8 mouse cellular contexts compared by ENCODE assay signal in genomic region chr5:31697644-31698296, GRCm38 (mm10). TPM values are rescaled to one million over a fixed set of nuclear protein-coding genes. Genes with fewer than 3 reads are reported as not detected.
DNase-seq lines count a peak whose midpoint lies in the region; ATAC-seq and TF ChIP-seq lines count a peak whose summit lies in the region.

Babam2 (plus strand) TSS chr5:31697684.

- under 1% methylated on average over 62 of the region's 71 CpGs for WGBS in hindbrain, postnatal 0 days

- peak within 1 kb of the TSS; percentile 91 for H3K4me2 ChIP-seq in hindbrain, postnatal 0 days (ENCODE audit: low read depth, low read length)

- peak within 1 kb of the TSS; percentile 84 for H3K4me3 ChIP-seq in gastrocnemius, adult 2 months
- peak within 1 kb of the TSS; percentile 76 for H3K4me3 ChIP-seq in hindbrain, postnatal 0 days (ENCODE audit: low read length)
- H3K4me3 ChIP-seq in left cerebral cortex, adult 2 months = peak within 1 kb of the TSS; percentile 94

- peak; percentile 74 for DNase-seq in WW6 (ENCODE audit: low read depth, low spot score)
- DNase-seq in cerebellum, postnatal 4 days (ENCODE audit: low spot score in 2 of 2) = peak; percentile 80 to 92
- peak; percentile 96 for DNase-seq in gastrocnemius, adult 2 months
- DNase-seq in hindbrain, postnatal 0 days (ENCODE audit: low spot score) = peak; percentile 95
- peak; percentile 91 for DNase-seq in left cerebral cortex, adult 2 months (ENCODE audit: extremely low spot score in 1 of 2, low spot score in 2 of 2)
- DNase-seq in right cerebral cortex, adult 2 months (ENCODE audit: low spot score in 2 of 2) = peak; percentile 84 to 90
- DNase-seq in urinary bladder, postnatal 14 days (ENCODE audit: low spot score) = peak; percentile 92

- intact Hi-C loops in gastrocnemius, adult 2 months (cut with DNase I) = loop anchor here (2.0 to 5.0 kb wide), 2 partner anchors 441 to 500 kb away; no protein-coding TSS in a partner anchor
- intact Hi-C loops in left cerebral cortex, adult 2 months (cut with DNase I) = loop anchor here (1.0 to 5.0 kb wide), 5 partner anchors 100 to 438 kb away; partner anchors contain the start of genes Fosl2 and Mrpl33

- no peaks in the 10 kb centered on the region; the same call in 1 of the 2 replicates for H3K36me3 ChIP-seq in hindbrain, postnatal 0 days (ENCODE audit: insufficient read depth, low read length)

- H3K27ac ChIP-seq in gastrocnemius, adult 2 months = peak within 1 kb of the TSS; percentile 98
- peak within 1 kb of the TSS; percentile 94 for H3K27ac ChIP-seq in hindbrain, postnatal 0 days
- peak within 1 kb of the TSS; percentile 98 for H3K27ac ChIP-seq in left cerebral cortex, adult 2 months

- no peaks in the 10 kb centered on the region for H3K9me3 ChIP-seq in hindbrain, postnatal 0 days (ENCODE audit: low read length)

- no peaks in the 10 kb centered on the region for H3K27me3 ChIP-seq in hindbrain, postnatal 0 days (ENCODE audit: insufficient read depth, low read length)

- ATAC-seq in hindbrain, postnatal 0 days = peak; percentile 97
- ATAC-seq in megakaryocyte, adult 5-6 weeks (ENCODE audit: poor library complexity, severe bottlenecking) = peak; percentile 74

- no peak for TF ChIP-seq CTCF in gastrocnemius, adult 2 months (IDR thresholded peaks at IDR 0.05)
- no peak for TF ChIP-seq CTCF in hindbrain, postnatal 0 days (IDR thresholded peaks at IDR 0.05; ENCODE audit: low read depth)
- no peak for TF ChIP-seq CTCF in left cerebral cortex, adult 2 months (IDR thresholded peaks at IDR 0.05)

- H3K9ac ChIP-seq in hindbrain, postnatal 0 days (replicated peaks; ENCODE audit: low read length) = peak within 1 kb of the TSS; percentile 72

- H3K4me1 ChIP-seq in hindbrain, postnatal 0 days (ENCODE audit: insufficient read depth, low read length) = no peaks in the 10 kb centered on the region

RNA-seq across cellular contexts. Expression of gene Babam2, which starts in this region (rescaled TPM):
- total RNA-seq in gastrocnemius, adult 2 months (2021) = 10 to 100 TPM; 30.2 TPM
- total RNA-seq in hindbrain, postnatal 0 days (2014; rRNA removed) = 31.2 and 31.5 TPM in 2 replicates
- 62.5 and 66.2 TPM in 2 replicates for polyA plus RNA-seq in hindbrain, postnatal 0 days (2015; fragmentation: Nextera tagmentation; extraction: Ambion mirVana)
- total RNA-seq in left cerebral cortex, adult 2 months (2021) = 10 to 100 TPM; 39.5 to 45.2 TPM
- 106 and 112 TPM in 2 replicates for total RNA-seq in megakaryocyte, adult 5-6 weeks (2015)
- 41.2 and 55.3 TPM in 2 replicates for total RNA-seq in megakaryocyte, adult 5-6 weeks (2017)

Comparison
In these comparisons a context has a peak if more than half of its experiments do, and no peak if none do; other contexts are left out.
1. Peak in every context shown above with its lines: DNase-seq, ATAC-seq, H3K4me3 ChIP-seq and H3K27ac ChIP-seq.